Mouse (Mus musculus) neural tube, embryonic 13.5 days (tissue): ENCODE data around the gene Prdm16. TPM values are rescaled to one million over a fixed set of nuclear protein-coding genes. Genes with fewer than 3 reads are reported as not detected.
A peak's percentile ranks its signal among the peaks of the same experiment; 100 is the strongest.

Experiments used
- ATAC-seq: fragments of 200-750 bp; cut with Nextera tagmentation; 2 replicates; pipeline ENCODE4 v1.8.0; 2017; ENCODE audit warnings: low read depth, mild to moderate bottlenecking, moderate TSS enrichment, moderate library complexity
- H3K27ac ChIP-seq: fragments of 300-500 bp; sonication (generic); replicated peaks from 2 replicates; pipeline ENCODE4 v1.5.1; 2015; ENCODE audit warnings: moderate library complexity, mild to moderate bottlenecking, inconsistent platforms
- H3K27me3 ChIP-seq: fragments of 300-500 bp; sonication (generic); 2 replicates; pipeline ENCODE4 v1.6.1; 2015; ENCODE audit warnings: mild to moderate bottlenecking, inconsistent platforms
- H3K36me3 ChIP-seq: fragments of 300-500 bp; sonication (generic); 2 replicates; pipeline ENCODE4 v1.6.1; 2015; ENCODE audit warnings: mild to moderate bottlenecking, inconsistent platforms
- H3K4me1 ChIP-seq: fragments of 300-500 bp; sonication (generic); replicated peaks from 2 replicates; pipeline ENCODE4 v1.6.1; 2015; ENCODE audit warnings: inconsistent platforms
- H3K4me2 ChIP-seq: fragments of 300-500 bp; sonication (generic); 2 replicates; pipeline ENCODE4 v1.6.1; 2015; ENCODE audit warnings: inconsistent platforms, mild to moderate bottlenecking, moderate library complexity
- H3K4me3 ChIP-seq: fragments of 300-500 bp; sonication (generic); 2 replicates; pipeline ENCODE4 v1.5.1; 2015; ENCODE audit warnings: mild to moderate bottlenecking, inconsistent platforms
- H3K9ac ChIP-seq: fragments of 300-500 bp; sonication (generic); 2 replicates; pipeline ENCODE4 v1.6.1; 2015; ENCODE audit warnings: moderate library complexity, mild to moderate bottlenecking, inconsistent platforms
- H3K9me3 ChIP-seq: fragments of 300-500 bp; sonication (generic); 2 replicates; pipeline ENCODE4 v1.6.1; 2016; ENCODE audit warnings: inconsistent platforms
- WGBS: fragments of 180-500 bp; shearing (Covaris S2); methylation state at CpG from one replicate; pipeline ENCODE4 v1.1.7; 2015; 5-methylcytosine and 5-hydroxymethylcytosine counted together
- polyA plus RNA-seq: library from polyadenylated mRNA; unstranded; fragments of >200 nt; fragmentation: Nextera tagmentation; extraction: Ambion mirVana; gene quantifications from 2 replicates; pipeline ENCODE4 v1.2.1, GENCODE M21; 2015

The Prdm16 gene
- polyA plus RNA-seq, 1 experiment from 2014 or later, result 10.0 TPM

GRCm38 (mm10) chr4:154418327-154418744, 218.3 kb downstream of the Prdm16 start:
- Histone ChIP-seq H3K9ac (no peak overlapping the region), H3K4me2 (no peak overlapping the region), H3K27me3 (peaks cover 32% of the 10 kb centered on the region), H3K36me3 (no peaks in the 10 kb centered on the region), H3K4me1 (peaks cover 24% of the 10 kb centered on the region), H3K9me3 (peaks cover 4% of the 10 kb centered on the region; the same call in 1 of the 2 replicates), H3K4me3 (no peak overlapping the region), H3K27ac (no peak overlapping the region)
- no peak for ATAC-seq
- WGBS, result 82% methylated on average over 4 of the region's 4 CpGs

- peaks cover 43% of the 10 kb centered on the region for H3K27me3 ChIP-seq
- H3K4me2 ChIP-seq, result no peak overlapping the region
- no peak for ATAC-seq
- peaks cover 23% of the 10 kb centered on the region for H3K4me1 ChIP-seq
- H3K4me3 ChIP-seq, result no peak overlapping the region
- no peak overlapping the region for H3K27ac ChIP-seq
- H3K9ac ChIP-seq, result no peak overlapping the region
- peaks cover 4% of the 10 kb centered on the region; the same call in 1 of the 2 replicates for H3K9me3 ChIP-seq
- H3K36me3 ChIP-seq, result no peaks in the 10 kb centered on the region
- 69% methylated on average over 6 of the region's 6 CpGs for WGBS
Measured at GRCm38 (mm10) chr4:154416728-154417127, 219.9 kb downstream of the Prdm16 start.

GRCm38 (mm10) chr4:154414885-154415284, 221.8 kb downstream of the Prdm16 start:
- H3K27me3 ChIP-seq, result peaks cover 55% of the 10 kb centered on the region
- peaks cover 4% of the 10 kb centered on the region; the same call in 1 of the 2 replicates for H3K9me3 ChIP-seq
- H3K4me1 ChIP-seq, result peaks cover 36% of the 10 kb centered on the region
- no peak overlapping the region for H3K27ac ChIP-seq
- no peak overlapping the region for H3K9ac ChIP-seq
- ATAC-seq, result no peak
- no peaks in the 10 kb centered on the region for H3K36me3 ChIP-seq
- H3K4me2 ChIP-seq, result no peak overlapping the region
- H3K4me3 ChIP-seq, result no peak overlapping the region
- WGBS, result 23% methylated on average over 4 of the region's 4 CpGs

- ATAC-seq, result no peak
Measured at GRCm38 (mm10) chr4:154410559-154410958, 226.1 kb downstream of the Prdm16 start.

GRCm38 (mm10) chr4:154409841-154410240, 226.8 kb downstream of the Prdm16 start:
- no peaks in the 10 kb centered on the region for H3K36me3 ChIP-seq
- H3K4me1 ChIP-seq, result peaks cover 44% of the 10 kb centered on the region
- no peak overlapping the region for H3K4me3 ChIP-seq
- H3K4me2 ChIP-seq, result peak overlapping the region; percentile 9; the same call in 1 of the 2 replicates
- H3K27me3 ChIP-seq, result peaks cover 90% of the 10 kb centered on the region
- no peak overlapping the region for H3K27ac ChIP-seq
- ATAC-seq, result 0 out of 2 replicates have a peak, but pooled peaks have one; percentile 5
- no peaks in the 10 kb centered on the region for H3K9me3 ChIP-seq
- 72% methylated on average over 10 of the region's 10 CpGs for WGBS
- no peak overlapping the region for H3K9ac ChIP-seq

More at GRCm38 (mm10) chr4:154410559-154410958, 226.1 kb downstream of the Prdm16 start:
- H3K36me3 ChIP-seq, result no peaks in the 10 kb centered on the region
- no peaks in the 10 kb centered on the region for H3K9me3 ChIP-seq
- H3K4me2 ChIP-seq, result no peak overlapping the region
- WGBS, result 86% methylated on average over 8 of the region's 8 CpGs
- H3K4me1 ChIP-seq, result peaks cover 49% of the 10 kb centered on the region
- no peak overlapping the region for H3K27ac ChIP-seq
- peaks cover 84% of the 10 kb centered on the region for H3K27me3 ChIP-seq
- no peak overlapping the region for H3K9ac ChIP-seq
- no peak overlapping the region for H3K4me3 ChIP-seq

DNA sequence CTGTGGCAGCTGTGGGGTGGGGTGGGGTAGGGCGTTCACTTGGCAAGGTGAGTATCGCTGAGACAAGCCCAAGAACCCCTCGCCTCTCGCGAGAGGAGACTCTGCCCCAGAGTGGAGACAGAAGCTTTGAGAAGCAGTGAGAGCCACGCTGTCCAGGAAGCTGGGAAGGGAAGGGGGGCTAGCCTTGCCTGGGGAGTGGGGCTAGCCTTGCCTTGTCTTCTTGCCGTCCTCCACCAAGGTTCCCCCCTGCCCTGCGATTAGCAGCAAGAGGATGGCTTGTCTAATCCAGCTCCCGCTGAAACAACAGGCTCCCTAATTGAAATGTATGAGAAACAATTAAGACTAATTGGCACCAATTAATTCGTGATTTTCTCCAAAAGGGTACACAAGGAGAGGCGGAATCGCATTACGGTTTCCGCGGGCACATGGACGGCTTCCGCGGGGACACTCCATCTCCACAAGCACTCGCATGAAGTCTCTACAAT, 227.4 kb downstream of the Prdm16 start:
- peaks cover 96% of the 10 kb centered on the region for H3K27me3 ChIP-seq
- WGBS, result 40% methylated on average over 19 of the region's 19 CpGs
- peak; percentile 47 for ATAC-seq

GRCm38 (mm10) chr4:154402948-154403347, 233.7 kb downstream of the Prdm16 start:
- Histone ChIP-seq H3K27me3 (peaks cover 45% of the 10 kb centered on the region), H3K9ac (no peak overlapping the region), H3K4me3 (no peak overlapping the region), H3K27ac (no peak overlapping the region), H3K4me2 (no peak overlapping the region), H3K9me3 (no peaks in the 10 kb centered on the region), H3K4me1 (peaks cover 42% of the 10 kb centered on the region), H3K36me3 (no peaks in the 10 kb centered on the region)
- WGBS, result 18% methylated on average over 4 of the region's 4 CpGs
- 0 out of 2 replicates have a peak, but pooled peaks have one; percentile 42 for ATAC-seq

More for the DNA sequence above, 227.4 kb downstream of the Prdm16 start:
- Histone ChIP-seq H3K27ac (no peak overlapping the region), H3K9ac (no peak overlapping the region), H3K4me3 (no peak overlapping the region), H3K4me2 (no peak overlapping the region), H3K9me3 (no peaks in the 10 kb centered on the region), H3K36me3 (no peaks in the 10 kb centered on the region), H3K4me1 (peaks cover 40% of the 10 kb centered on the region)

- Histone ChIP-seq H3K36me3 (no peaks in the 10 kb centered on the region), H3K4me2 (no peak overlapping the region), H3K27me3 (peaks cover 38% of the 10 kb centered on the region), H3K9ac (no peak overlapping the region), H3K4me1 (peaks cover 42% of the 10 kb centered on the region), H3K9me3 (no peaks in the 10 kb centered on the region), H3K27ac (no peak overlapping the region), H3K4me3 (no peak overlapping the region)
- no peak for ATAC-seq
- 51% methylated on average over 10 of the region's 10 CpGs for WGBS
Measured at GRCm38 (mm10) chr4:154401982-154402932, 234.4 kb downstream of the Prdm16 start.

- 48% methylated on average over 5 of the region's 5 CpGs for WGBS
- Histone ChIP-seq H3K9ac (no peak overlapping the region), H3K4me3 (no peak overlapping the region), H3K4me1 (peaks cover 42% of the 10 kb centered on the region), H3K9me3 (no peaks in the 10 kb centered on the region), H3K4me2 (no peak overlapping the region), H3K27ac (no peak overlapping the region), H3K36me3 (no peaks in the 10 kb centered on the region), H3K27me3 (peaks cover 31% of the 10 kb centered on the region)
- ATAC-seq, result peak; percentile 26; the same call in 1 of the 2 replicates
Measured at GRCm38 (mm10) chr4:154401379-154401778, 235.3 kb downstream of the Prdm16 start.

DNA sequence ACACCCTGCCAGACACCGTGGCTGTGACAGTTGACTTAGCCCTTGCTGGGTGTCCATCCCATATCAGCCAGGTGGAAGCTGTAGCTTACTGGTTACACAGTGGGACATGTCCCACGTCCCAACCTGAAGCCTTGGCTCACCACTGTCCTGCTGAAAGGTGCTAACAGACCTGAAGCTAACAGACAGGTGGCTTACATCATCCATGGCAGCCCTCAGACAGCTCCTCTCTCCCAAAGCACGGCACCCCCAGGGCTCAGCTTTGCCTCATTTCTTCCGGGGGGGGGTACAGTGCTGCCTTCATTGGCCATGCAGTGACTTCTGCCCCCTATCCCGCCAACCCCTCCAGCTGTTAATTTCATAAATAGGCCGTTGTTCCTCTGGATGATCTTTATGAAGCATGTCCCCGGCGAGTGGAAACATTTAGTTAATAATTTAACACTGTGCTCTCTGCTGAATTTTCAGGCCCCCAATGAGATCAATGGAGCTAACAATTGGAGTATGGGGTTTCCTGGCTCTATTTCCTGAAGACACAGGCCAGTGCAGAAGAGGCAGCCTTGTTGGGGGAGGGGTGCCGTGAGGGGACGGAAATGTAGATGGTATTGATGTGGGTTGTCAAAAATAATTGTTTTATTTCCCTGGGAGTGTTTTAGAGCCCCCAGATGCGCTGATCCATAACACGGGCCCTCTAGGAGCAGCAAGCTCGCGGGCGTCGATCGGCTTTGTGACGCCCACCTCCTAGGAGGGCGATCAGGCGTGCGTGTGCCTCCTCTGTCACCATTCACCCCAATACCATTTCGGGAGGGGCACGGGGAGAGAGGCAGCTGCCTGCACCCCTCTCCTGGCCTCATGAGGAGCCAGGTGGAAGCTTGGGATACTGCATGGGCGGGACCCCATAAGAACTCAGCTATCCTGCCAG, 236.2 kb downstream of the Prdm16 start:
- peaks cover 24% of the 10 kb centered on the region for H3K27me3 ChIP-seq
- no peak overlapping the region for H3K4me3 ChIP-seq
- ATAC-seq, result peak; percentile 23; the same call in 1 of the 2 replicates
- WGBS, result 60% methylated on average over 24 of the region's 24 CpGs
- H3K9ac ChIP-seq, result 0 out of 2 replicates have a peak overlapping the region, but pooled peaks have one; percentile 12
- H3K36me3 ChIP-seq, result no peaks in the 10 kb centered on the region
- H3K27ac ChIP-seq, result no peak overlapping the region; the same call in 1 of the 2 replicates
- H3K4me1 ChIP-seq, result peaks cover 42% of the 10 kb centered on the region
- no peaks in the 10 kb centered on the region for H3K9me3 ChIP-seq
- H3K4me2 ChIP-seq, result no peak overlapping the region

GRCm38 (mm10) chr4:154399634-154400033, 237.0 kb downstream of the Prdm16 start:
- no peaks in the 10 kb centered on the region for H3K36me3 ChIP-seq
- peaks cover 24% of the 10 kb centered on the region for H3K27me3 ChIP-seq
- H3K9ac ChIP-seq, result no peak overlapping the region
- H3K27ac ChIP-seq, result no peak overlapping the region; the same call in 1 of the 2 replicates
- 76% methylated on average over 11 of the region's 11 CpGs for WGBS
- no peak overlapping the region for H3K4me3 ChIP-seq
- ATAC-seq, result no peak
- H3K9me3 ChIP-seq, result no peaks in the 10 kb centered on the region
- peaks cover 43% of the 10 kb centered on the region for H3K4me1 ChIP-seq
- no peak overlapping the region for H3K4me2 ChIP-seq
